Mouse (Mus musculus) myocyte (in vitro differentiated cells): ENCODE results near the gene Mapk8ip3.

ENCODE experiments used
- POLR2A ChIP-seq: IDR thresholded peaks from one replicate; pipeline ENCODE4 v1.6.1; 2011; ENCODE audit warnings: low read depth, mild to moderate bottlenecking, control low read depth, moderate library complexity; ENCODE audit not compliant: insufficient read length
- POLR2AphosphoS2 ChIP-seq: IDR thresholded peaks from one replicate; pipeline ENCODE4 v1.6.1; 2011; ENCODE audit warnings: low read depth, control low read depth; ENCODE audit not compliant: insufficient read length
- USF1 ChIP-seq: IDR thresholded peaks from one replicate; pipeline ENCODE4 v1.6.1; 2011; ENCODE audit warnings: low read depth, mild to moderate bottlenecking, control low read depth, moderate library complexity

DNA sequence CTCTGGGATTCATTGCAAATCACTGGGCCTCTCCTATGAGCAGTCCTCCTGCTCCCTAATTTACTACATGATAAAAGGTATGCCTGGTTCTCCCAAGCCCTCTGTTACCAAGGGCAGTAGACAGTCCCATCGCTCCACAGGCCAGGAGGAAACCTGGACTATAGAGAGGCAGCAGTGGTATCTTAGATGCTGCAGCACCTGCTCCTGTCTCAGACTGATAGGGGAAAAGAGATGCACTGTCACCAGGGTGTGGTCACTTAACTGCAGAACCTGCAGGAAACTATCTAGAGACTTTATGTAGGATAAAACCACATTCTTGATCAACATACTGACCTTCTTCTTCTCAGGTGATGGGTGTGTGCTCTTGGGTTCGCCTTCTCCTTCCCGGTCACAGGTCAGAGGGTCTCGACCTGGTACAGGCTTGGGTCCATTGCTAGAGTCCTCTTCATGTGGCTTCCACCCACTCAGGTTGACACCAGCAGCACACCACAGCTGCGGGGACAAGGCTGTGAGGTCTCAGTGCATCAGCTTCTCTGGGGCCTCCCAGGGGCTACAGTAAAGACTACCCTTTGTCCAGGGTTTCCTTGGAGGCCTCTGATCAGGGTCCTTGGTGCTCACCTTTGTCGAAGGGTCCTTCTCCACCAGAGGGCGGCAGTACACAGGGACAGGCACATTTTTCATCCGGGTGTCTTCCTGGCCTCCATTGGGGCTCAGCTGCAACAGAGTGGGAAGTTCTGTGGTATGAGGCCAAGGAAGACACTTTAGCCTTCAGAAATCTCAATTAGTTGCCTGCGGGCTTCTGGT is 33.9 kb downstream of the Mapk8ip3 start:
- no peak for TF ChIP-seq POLR2AphosphoS2
- TF ChIP-seq POLR2A = no peak
- TF ChIP-seq USF1 = no peak
